Mouse (Mus musculus): ENCODE data around the gene Rgl1. TPM values are rescaled to one million over a fixed set of nuclear protein-coding genes. Genes with fewer than 3 reads are reported as not detected.
A peak's percentile ranks its signal among the peaks of the same experiment; 100 is the strongest.

Rgl1 gene
- polyA plus RNA-seq, 1 experiment from 2014 or later = 45.4 TPM

- no peak overlapping the region for H3K9ac ChIP-seq (ENCODE audit: low read depth, low read length)
- no peak overlapping the region for H3K27ac ChIP-seq (ENCODE audit: low read length)
- no peak overlapping the region for H3K4me2 ChIP-seq (ENCODE audit: low read depth, low read length)
- 78% methylated on average over 5 of the region's 5 CpGs for WGBS
- no peaks in the 10 kb centered on the region for H3K36me3 ChIP-seq (ENCODE audit: control insufficient read depth, insufficient read depth, low read length)
- ATAC-seq = no peak
- no peak overlapping the region for H3K4me3 ChIP-seq (ENCODE audit: low read length)
- H3K4me1 ChIP-seq (ENCODE audit: control insufficient read depth, insufficient read depth, low read length) = peaks cover 4% of the 10 kb centered on the region; the same call in 1 of the 2 replicates
- H3K27me3 ChIP-seq (replicated peaks; ENCODE audit: control insufficient read depth, insufficient read depth, low read length) = no peaks in the 10 kb centered on the region
- H3K9me3 ChIP-seq (ENCODE audit: control insufficient read depth, low read length) = no peaks in the 10 kb centered on the region
Measured at GRCm38 (mm10) chr1:152563282-152563681, 202.9 kb downstream of the Rgl1 start.

GRCm38 (mm10) chr1:152562877-152563276, 203.3 kb downstream of the Rgl1 start:
- 76% methylated on average over 6 of the region's 6 CpGs for WGBS
- no peaks in the 10 kb centered on the region for H3K27me3 ChIP-seq (replicated peaks; ENCODE audit: control insufficient read depth, insufficient read depth, low read length)
- no peaks in the 10 kb centered on the region for H3K36me3 ChIP-seq (ENCODE audit: control insufficient read depth, insufficient read depth, low read length)
- H3K9me3 ChIP-seq (ENCODE audit: control insufficient read depth, low read length) = no peaks in the 10 kb centered on the region
- no peak overlapping the region for H3K4me3 ChIP-seq (ENCODE audit: low read length)
- no peak for ATAC-seq
- H3K27ac ChIP-seq (ENCODE audit: low read length) = no peak overlapping the region
- H3K9ac ChIP-seq (ENCODE audit: low read depth, low read length) = no peak overlapping the region
- no peak overlapping the region for H3K4me2 ChIP-seq (ENCODE audit: low read depth, low read length)
- peaks cover 4% of the 10 kb centered on the region; the same call in 1 of the 2 replicates for H3K4me1 ChIP-seq (ENCODE audit: control insufficient read depth, insufficient read depth, low read length)

- H3K36me3 ChIP-seq (ENCODE audit: control insufficient read depth, insufficient read depth, low read length) = no peaks in the 10 kb centered on the region
- H3K4me3 ChIP-seq (ENCODE audit: low read length) = no peak overlapping the region
- no peaks in the 10 kb centered on the region for H3K9me3 ChIP-seq (ENCODE audit: control insufficient read depth, low read length)
- no peak overlapping the region for H3K27ac ChIP-seq (ENCODE audit: low read length)
- ATAC-seq = no peak
- no peak overlapping the region for H3K4me2 ChIP-seq (ENCODE audit: low read depth, low read length)
- no peak overlapping the region for H3K9ac ChIP-seq (ENCODE audit: low read depth, low read length)
- H3K27me3 ChIP-seq (replicated peaks; ENCODE audit: control insufficient read depth, insufficient read depth, low read length) = no peaks in the 10 kb centered on the region
- peaks cover 21% of the 10 kb centered on the region for H3K4me1 ChIP-seq (ENCODE audit: control insufficient read depth, insufficient read depth, low read length)
- 58% methylated on average over 5 of the region's 5 CpGs for WGBS
Measured at GRCm38 (mm10) chr1:152560477-152560876, 205.7 kb downstream of the Rgl1 start.

- H3K36me3 ChIP-seq (ENCODE audit: control insufficient read depth, insufficient read depth, low read length) = peaks cover 12% of the 10 kb centered on the region; the same call in 1 of the 2 replicates
- no peak overlapping the region for H3K4me3 ChIP-seq (ENCODE audit: low read length)
- peaks cover 25% of the 10 kb centered on the region for H3K4me1 ChIP-seq (ENCODE audit: control insufficient read depth, insufficient read depth, low read length)
- ATAC-seq = peak; percentile 36
- no peaks in the 10 kb centered on the region for H3K27me3 ChIP-seq (replicated peaks; ENCODE audit: control insufficient read depth, insufficient read depth, low read length)
- no peak overlapping the region for H3K4me2 ChIP-seq (ENCODE audit: low read depth, low read length)
- H3K9me3 ChIP-seq (ENCODE audit: control insufficient read depth, low read length) = no peaks in the 10 kb centered on the region
- WGBS = 52% methylated on average over 14 of the region's 14 CpGs
- peak overlapping the region; percentile 92 for H3K27ac ChIP-seq (ENCODE audit: low read length)
- H3K9ac ChIP-seq (ENCODE audit: low read depth, low read length) = no peak overlapping the region
Measured at GRCm38 (mm10) chr1:152556576-152557281, 209.4 kb downstream of the Rgl1 start.

- peak; percentile 86 for ATAC-seq
- WGBS = 9% methylated on average over 7 of the region's 7 CpGs
- Histone ChIP-seq H3K9me3 (ENCODE audit: control insufficient read depth, low read length) (no peaks in the 10 kb centered on the region), H3K36me3 (ENCODE audit: control insufficient read depth, insufficient read depth, low read length) (peaks cover 13% of the 10 kb centered on the region; the same call in 1 of the 2 replicates), H3K4me2 (ENCODE audit: low read depth, low read length) (no peak overlapping the region), H3K27me3 (replicated peaks; ENCODE audit: control insufficient read depth, insufficient read depth, low read length) (no peaks in the 10 kb centered on the region), H3K4me3 (ENCODE audit: low read length) (no peak overlapping the region), H3K27ac (ENCODE audit: low read length) (peak overlapping the region; percentile 92), H3K4me1 (ENCODE audit: control insufficient read depth, insufficient read depth, low read length) (peaks cover 29% of the 10 kb centered on the region), H3K9ac (ENCODE audit: low read depth, low read length) (peak overlapping the region; percentile 53; the same call in 1 of the 2 replicates)
Measured at GRCm38 (mm10) chr1:152555944-152556573, 210.1 kb downstream of the Rgl1 start.

- Histone ChIP-seq H3K9me3 (ENCODE audit: control insufficient read depth, low read length) (no peaks in the 10 kb centered on the region), H3K4me2 (ENCODE audit: low read depth, low read length) (no peak overlapping the region), H3K4me3 (ENCODE audit: low read length) (no peak overlapping the region), H3K27me3 (replicated peaks; ENCODE audit: control insufficient read depth, insufficient read depth, low read length) (no peaks in the 10 kb centered on the region), H3K4me1 (ENCODE audit: control insufficient read depth, insufficient read depth, low read length) (peaks cover 28% of the 10 kb centered on the region), H3K36me3 (ENCODE audit: control insufficient read depth, insufficient read depth, low read length) (peaks cover 13% of the 10 kb centered on the region; the same call in 1 of the 2 replicates), H3K9ac (ENCODE audit: low read depth, low read length) (no peak overlapping the region; the same call in 1 of the 2 replicates), H3K27ac (ENCODE audit: low read length) (no peak overlapping the region)
- 71% methylated on average over 15 of the region's 15 CpGs for WGBS
- no peak for ATAC-seq
Measured at GRCm38 (mm10) chr1:152553912-152554547, 212.1 kb downstream of the Rgl1 start.

- peak; percentile 43 for ATAC-seq
- Histone ChIP-seq H3K27me3 (replicated peaks; ENCODE audit: control insufficient read depth, insufficient read depth, low read length) (no peaks in the 10 kb centered on the region), H3K4me2 (ENCODE audit: low read depth, low read length) (no peak overlapping the region), H3K9ac (ENCODE audit: low read depth, low read length) (no peak overlapping the region), H3K27ac (ENCODE audit: low read length) (peak overlapping the region; percentile 71), H3K36me3 (ENCODE audit: control insufficient read depth, insufficient read depth, low read length) (peaks cover 19% of the 10 kb centered on the region; the same call in 1 of the 2 replicates), H3K4me1 (ENCODE audit: control insufficient read depth, insufficient read depth, low read length) (peaks cover 15% of the 10 kb centered on the region), H3K9me3 (ENCODE audit: control insufficient read depth, low read length) (no peaks in the 10 kb centered on the region), H3K4me3 (ENCODE audit: low read length) (no peak overlapping the region)
- 41% methylated on average over 3 of the region's 3 CpGs for WGBS
Measured at GRCm38 (mm10) chr1:152550973-152551372, 215.2 kb downstream of the Rgl1 start.

GRCm38 (mm10) chr1:152550544-152550943, 215.6 kb downstream of the Rgl1 start:
- H3K9me3 ChIP-seq (ENCODE audit: control insufficient read depth, low read length) = no peaks in the 10 kb centered on the region
- no peak overlapping the region for H3K4me2 ChIP-seq (ENCODE audit: low read depth, low read length)
- peak overlapping the region; percentile 32 for H3K27ac ChIP-seq (ENCODE audit: low read length)
- no peak overlapping the region for H3K9ac ChIP-seq (ENCODE audit: low read depth, low read length)
- peaks cover 11% of the 10 kb centered on the region for H3K4me1 ChIP-seq (ENCODE audit: control insufficient read depth, insufficient read depth, low read length)
- peaks cover 19% of the 10 kb centered on the region; the same call in 1 of the 2 replicates for H3K36me3 ChIP-seq (ENCODE audit: control insufficient read depth, insufficient read depth, low read length)
- WGBS = 45% methylated on average over 2 of the region's 2 CpGs
- no peak overlapping the region for H3K4me3 ChIP-seq (ENCODE audit: low read length)
- ATAC-seq = peak; percentile 74
- no peaks in the 10 kb centered on the region for H3K27me3 ChIP-seq (replicated peaks; ENCODE audit: control insufficient read depth, insufficient read depth, low read length)

GRCm38 (mm10) chr1:152549061-152549738, 217.0 kb downstream of the Rgl1 start:
- H3K27ac ChIP-seq (ENCODE audit: low read length) = peak overlapping the region; percentile 75
- WGBS = 58% methylated on average over 13 of the region's 13 CpGs

More at GRCm38 (mm10) chr1:152549061-152549738, 217.0 kb downstream of the Rgl1 start:
- Histone ChIP-seq H3K9ac (ENCODE audit: low read depth, low read length) (no peak overlapping the region), H3K4me2 (ENCODE audit: low read depth, low read length) (no peak overlapping the region), H3K36me3 (ENCODE audit: control insufficient read depth, insufficient read depth, low read length) (peaks cover 19% of the 10 kb centered on the region; the same call in 1 of the 2 replicates), H3K4me3 (ENCODE audit: low read length) (no peak overlapping the region), H3K27me3 (replicated peaks; ENCODE audit: control insufficient read depth, insufficient read depth, low read length) (no peaks in the 10 kb centered on the region), H3K9me3 (ENCODE audit: control insufficient read depth, low read length) (no peaks in the 10 kb centered on the region), H3K4me1 (ENCODE audit: control insufficient read depth, insufficient read depth, low read length) (peaks cover 7% of the 10 kb centered on the region)
- no peak for ATAC-seq
